Mouse (Mus musculus) brain, embryonic 14.5 days (tissue): Measurements from ENCODE around the gene Sult2a4.
"Not testable (repeated sequence)": the region's sequence is repeated elsewhere in the genome, so short reads cannot be mapped to it uniquely, and the experiment has no call there.

ENCODE experiments used
- CTCF ChIP-seq: fragments of 200-500 bp; IDR thresholded peaks from 2 replicates; pipeline ENCODE4 v1.5.1; 2012; ENCODE audit warnings: inconsistent platforms, mild to moderate bottlenecking, moderate library complexity, borderline replicate concordance; ENCODE audit not compliant: insufficient read depth, insufficient read length; ENCODE audit errors: extremely low read depth
- POLR2A ChIP-seq: fragments of 200-500 bp; IDR thresholded peaks from 2 replicates; pipeline ENCODE4 v1.6.1; 2012; ENCODE audit warnings: mild to moderate bottlenecking, inconsistent platforms, borderline replicate concordance; ENCODE audit not compliant: poor library complexity, insufficient read depth, insufficient read length, severe bottlenecking; ENCODE audit errors: extremely low read depth

- TF ChIP-seq CTCF, POLR2A: not testable (repeated sequence)
Observed at GRCm38 (mm10) chr7:14030831-14031230, 41.4 kb upstream of the Sult2a4 start.
